Mouse (Mus musculus) cerebral cortex, adult 2 months (tissue): ENCODE measurements around the gene Kdelr2.

ENCODE experiments used
- WGBS: fragments of 180-500 bp; shearing (Covaris S2); methylation state at CpG from one replicate; pipeline ENCODE4 v1.1.7; 2018; 5-methylcytosine and 5-hydroxymethylcytosine counted together

The Kdelr2 gene

DNA sequence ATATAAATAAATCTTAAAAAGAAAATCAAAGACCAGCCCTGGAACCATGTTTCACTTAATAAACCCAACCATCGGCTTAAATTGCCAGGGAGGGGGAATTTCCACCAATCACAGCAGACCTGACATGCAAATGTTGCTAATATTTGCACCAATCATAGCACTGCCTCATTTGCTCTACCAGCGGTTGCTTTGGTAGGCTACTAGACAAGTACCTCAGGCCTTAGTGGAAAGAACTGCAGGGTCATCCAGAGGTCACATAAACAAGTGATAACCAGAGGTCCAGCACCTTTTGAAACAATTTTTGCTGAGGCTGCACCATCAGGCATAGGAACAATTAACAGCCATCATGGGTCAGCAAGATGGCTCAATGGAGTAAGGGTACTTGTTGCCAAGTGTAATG lies 2.1 kb upstream of the Kdelr2 start:
- 69% methylated on average over 2 of the region's 2 CpGs for WGBS

GRCm38 (mm10) chr5:143404148-143404930 lies 701 bp downstream of the Kdelr2 start:
- 4% methylated on average over 34 of the region's 34 CpGs for WGBS

- WGBS = 85% methylated on average over 9 of the region's 9 CpGs
Observed at GRCm38 (mm10) chr5:143405200-143405599, 1.6 kb downstream of the Kdelr2 start.

DNA sequence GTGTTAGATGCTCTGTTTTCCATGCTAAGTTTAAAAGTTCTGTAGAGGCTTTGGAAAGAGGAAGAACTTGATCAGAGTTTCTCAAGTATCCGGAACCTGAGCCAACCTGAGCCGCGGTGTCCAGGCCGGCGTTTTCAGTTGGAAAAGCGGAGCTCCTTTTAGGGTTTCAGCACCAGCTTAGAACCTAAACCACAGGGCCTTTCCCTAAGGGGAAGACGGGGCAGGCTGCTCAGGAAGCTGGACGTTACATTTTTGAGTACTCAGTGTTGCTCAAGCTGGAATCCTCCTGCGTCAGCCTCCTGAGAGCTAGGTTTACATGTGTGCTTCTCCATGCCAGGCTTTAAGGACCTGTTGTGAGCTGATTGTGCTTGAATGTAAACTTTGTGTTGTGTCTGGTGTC lies 2.9 kb downstream of the Kdelr2 start:
- 91% methylated on average over 9 of the region's 9 CpGs for WGBS

DNA sequence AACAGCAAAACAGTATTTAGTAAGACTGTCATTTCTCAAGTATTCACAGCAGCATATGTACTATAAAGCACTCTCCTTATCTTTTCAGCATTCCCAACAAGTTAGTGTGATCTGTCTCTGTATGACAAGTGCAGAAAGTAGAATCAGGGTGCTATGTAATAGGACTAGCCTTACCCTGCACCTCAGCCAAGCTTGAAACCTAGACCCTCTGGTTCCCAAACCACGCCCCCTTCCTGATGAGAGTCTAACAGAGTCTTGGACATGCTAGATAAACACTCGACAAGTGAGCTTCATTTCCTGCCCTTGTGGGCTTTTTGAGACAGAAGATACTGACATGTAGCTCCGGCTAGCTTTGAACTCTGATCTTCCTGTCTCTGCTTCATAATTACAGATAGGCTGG lies 5.6 kb downstream of the Kdelr2 start:
- WGBS = 66% methylated on average over 3 of the region's 3 CpGs

- 40% methylated on average over 4 of the region's 4 CpGs for WGBS
Observed at GRCm38 (mm10) chr5:143410841-143411395, 7.3 kb downstream of the Kdelr2 start.

- 83% methylated on average over 4 of the region's 4 CpGs for WGBS
Observed at GRCm38 (mm10) chr5:143421484-143421883, 17.8 kb downstream of the Kdelr2 start.

DNA sequence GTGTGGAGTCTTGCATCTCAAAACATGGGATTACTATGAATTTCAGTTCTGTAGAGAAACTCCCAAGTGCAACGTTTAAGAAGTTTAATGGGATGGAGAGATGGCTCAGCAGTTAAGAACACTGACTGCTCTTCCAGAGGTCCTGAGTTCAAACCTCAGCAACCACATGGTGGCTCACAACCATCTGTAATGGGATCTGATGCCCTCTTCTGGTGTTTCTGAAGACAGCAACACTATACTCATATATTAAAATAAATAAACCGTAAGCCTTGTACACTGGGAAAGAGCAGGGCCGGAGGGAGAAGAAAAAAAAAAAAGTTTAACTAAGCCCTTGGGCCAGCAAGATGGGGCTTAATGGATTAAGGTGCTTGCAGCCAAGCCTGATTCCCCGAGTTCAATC lies 19.4 kb downstream of the Kdelr2 start:
- 75% methylated on average over 4 of the region's 4 CpGs for WGBS

DNA sequence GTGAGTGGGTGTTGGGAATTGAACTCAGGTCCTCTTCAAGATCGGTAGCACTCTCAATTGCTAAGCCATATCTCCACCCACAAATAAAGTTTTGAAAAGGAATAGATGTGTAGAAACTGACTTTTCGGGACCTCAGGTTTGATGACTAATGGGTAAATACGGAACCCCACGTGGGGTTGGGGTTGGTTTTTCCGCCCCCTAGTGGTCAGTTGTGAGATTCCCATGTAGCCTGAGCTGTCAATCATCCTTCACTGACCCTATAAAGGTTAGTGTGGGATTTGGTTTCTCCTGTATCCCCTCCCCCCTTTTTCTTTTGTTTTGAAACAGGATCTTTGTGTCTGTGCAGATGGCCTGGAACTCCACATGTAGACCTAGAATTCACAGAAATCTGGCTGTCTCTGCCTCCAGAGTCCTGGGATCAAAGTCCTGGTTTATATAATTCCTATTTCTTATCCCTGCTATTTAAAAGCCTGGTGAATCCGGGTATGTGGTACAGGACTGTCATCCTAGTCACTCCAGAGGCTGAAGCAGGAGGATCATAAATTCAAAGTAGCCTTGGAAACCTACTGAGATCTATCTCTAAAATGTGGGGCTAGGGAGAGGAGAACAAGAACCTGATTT lies 20.4 kb downstream of the Kdelr2 start:
- WGBS = 21% methylated on average over 6 of the region's 6 CpGs

- WGBS = 29% methylated on average over 4 of the region's 4 CpGs
Observed at GRCm38 (mm10) chr5:143434421-143434820, 30.8 kb downstream of the Kdelr2 start.

- 81% methylated on average over 3 of the region's 3 CpGs for WGBS
Observed at GRCm38 (mm10) chr5:143441298-143441697, 37.7 kb downstream of the Kdelr2 start.

- WGBS = 85% methylated on average over 12 of the region's 12 CpGs
Observed at GRCm38 (mm10) chr5:143441753-143442152, 38.1 kb downstream of the Kdelr2 start.

GRCm38 (mm10) chr5:143463671-143464070 lies 60.0 kb downstream of the Kdelr2 start:
- WGBS = 75% methylated on average over 11 of the region's 11 CpGs

GRCm38 (mm10) chr5:143464100-143464756 lies 60.6 kb downstream of the Kdelr2 start, which contains the start of gene Daglb:
TSS of gene Daglb (plus strand) at chr5:143464584.
- WGBS = under 1% methylated on average over 43 of the region's 43 CpGs

DNA sequence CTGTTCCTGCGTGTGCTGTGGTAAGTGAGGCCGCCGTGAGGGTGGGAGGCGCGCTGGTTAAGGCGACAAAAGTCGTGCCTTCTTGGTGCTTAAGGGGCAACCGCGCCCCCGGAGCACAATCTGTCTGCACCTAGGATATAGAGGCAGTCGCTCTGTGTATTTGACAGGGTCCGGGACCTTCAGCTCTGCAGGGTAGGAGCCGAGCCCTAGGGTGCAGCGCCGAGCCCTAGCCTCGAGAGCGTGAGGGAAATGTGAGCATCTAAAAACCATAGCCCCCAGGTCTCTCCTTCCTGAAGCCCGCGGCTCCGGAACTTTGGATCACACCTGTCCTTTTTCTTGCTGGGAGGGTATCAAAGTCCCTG lies 61.1 kb downstream of the Kdelr2 start:
- whole genome bisulfite sequencing = under 1% methylated on average over 20 of the region's 20 CpGs

GRCm38 (mm10) chr5:143465156-143466085 lies 61.8 kb downstream of the Kdelr2 start:
- WGBS = 32% methylated on average over 23 of the region's 23 CpGs

- WGBS = 89% methylated on average over 23 of the region's 23 CpGs
Observed at GRCm38 (mm10) chr5:143466891-143467669, 63.4 kb downstream of the Kdelr2 start.

- WGBS = 93% methylated on average over 6 of the region's 6 CpGs
Observed at GRCm38 (mm10) chr5:143467931-143468330, 64.3 kb downstream of the Kdelr2 start.

DNA sequence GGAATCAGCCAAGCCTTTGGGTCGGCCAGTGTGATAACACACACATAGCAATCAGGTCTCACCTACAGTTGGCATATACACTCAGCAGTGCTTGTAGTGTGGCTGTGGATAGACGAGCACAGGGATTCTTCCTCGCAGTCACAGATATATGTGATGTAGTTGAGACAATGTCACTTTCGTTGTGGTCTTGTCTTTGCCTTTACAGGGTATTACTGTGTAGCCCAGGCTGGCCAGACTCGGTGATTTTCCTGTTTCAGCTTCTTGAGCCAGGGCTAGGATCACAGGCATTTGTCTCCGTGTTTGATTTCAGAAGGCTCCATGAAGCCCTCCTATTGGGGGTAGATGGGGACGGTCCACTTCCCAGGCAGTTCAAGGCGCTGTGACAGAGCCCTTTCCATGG lies 66.0 kb downstream of the Kdelr2 start:
- WGBS = 94% methylated on average over 8 of the region's 8 CpGs

DNA sequence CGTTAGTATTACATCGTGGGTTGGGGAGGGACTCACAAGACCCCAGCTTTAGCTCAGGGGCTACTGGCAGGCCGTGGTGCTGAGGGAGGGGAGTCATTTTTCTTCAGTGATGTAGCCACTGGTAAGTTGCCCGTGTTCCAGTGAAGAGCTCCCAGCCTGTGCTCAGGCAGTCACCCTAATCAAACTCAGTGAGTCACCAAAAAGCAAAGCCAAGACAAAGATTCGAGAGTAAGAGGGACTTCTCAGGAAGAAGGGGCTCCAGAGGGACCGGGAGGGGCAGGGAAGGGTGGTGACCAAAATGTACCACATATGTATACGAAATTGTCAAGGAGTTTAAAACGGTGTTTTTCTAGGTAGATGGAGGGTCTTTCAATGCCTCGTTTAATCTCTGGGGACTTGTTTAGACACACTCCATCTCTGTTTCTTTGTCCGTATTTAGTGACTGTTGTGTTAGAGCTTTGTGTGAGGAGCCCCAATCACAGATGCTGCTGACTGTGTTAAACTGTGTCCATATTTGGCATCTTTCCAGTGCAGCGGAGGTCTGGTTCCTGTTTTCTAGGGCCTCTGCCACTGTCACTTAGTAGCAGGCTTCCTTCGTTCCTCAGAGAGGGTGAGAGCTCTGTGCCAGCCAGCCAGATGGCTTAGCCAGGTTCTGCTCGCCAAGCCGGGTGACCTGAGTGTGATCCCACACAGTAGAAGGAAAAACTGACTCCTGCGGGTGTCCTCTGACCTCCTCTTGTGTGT lies 67.0 kb downstream of the Kdelr2 start:
- 50% methylated on average over 15 of the region's 15 CpGs for WGBS
